In genomic region chr6:23471830-23472229, GRCm38 (mm10) we compare ENCODE assay signal across 23 mouse cellular contexts.
DNase-seq lines count a peak whose midpoint lies in the region; ATAC-seq and TF ChIP-seq lines count a peak whose summit lies in the region.
"Had no signal": no experiment of that assay in that cellular context is flagged by ENCODE, and none has a peak within 500 bp of the region (broad histone marks: within the 10 kb centered on the region; RNA-seq: fewer than 3 reads in every experiment).

No protein-coding gene starts in this region.

- no peak overlapping the region for H3K4me2 ChIP-seq in lung, embryonic 14.5 days
- H3K4me2 ChIP-seq: embryonic facial prominence, embryonic 12.5 days; forebrain, embryonic 13.5 days; forebrain, embryonic 15.5 days had no signal

- H3K27me3 ChIP-seq in lung, embryonic 14.5 days (ENCODE audit: insufficient read depth, low read length), result no peaks in the 10 kb centered on the region
- H3K27me3 ChIP-seq: CH12.LX; embryonic facial prominence, embryonic 12.5 days; forebrain, embryonic 13.5 days; forebrain, embryonic 15.5 days had no signal

- no peak for TF ChIP-seq CTCF in lung, embryonic 14.5 days (IDR thresholded peaks at IDR 0.05; ENCODE audit: low read depth)

- no peak overlapping the region for H3K4me3 ChIP-seq in lung, embryonic 14.5 days (ENCODE audit: low read depth, low read length)
- H3K4me3 ChIP-seq: embryonic facial prominence, embryonic 10.5 days; embryonic facial prominence, embryonic 12.5 days; forebrain, embryonic 13.5 days; forebrain, embryonic 15.5 days had no signal

- ATAC-seq in lung, embryonic 14.5 days (ENCODE audit: insufficient read depth), result no peak
- ATAC-seq: activated CD4-positive, CD25-positive, alpha-beta regulatory T cell, adult 4 months; CD4-positive, CD25-positive, alpha-beta regulatory T cell, adult 4 months; forebrain, embryonic 13.5 days; forebrain, embryonic 15.5 days; forebrain, postnatal 0 days; Patski had no signal

- peak; percentile 60 for DNase-seq in cerebellum, adult 9-10 months
- no peak for DNase-seq in cerebellum, adult 11 months
- peak; percentile 21 for DNase-seq in lung, embryonic 14.5 days
- no peak for DNase-seq in lung, adult 18-20 months
- peak; percentile 71 for DNase-seq in retina, postnatal 1 day
- DNase-seq in retina, embryonic 14.5 days (ENCODE audit: low spot score), result no peak
- DNase-seq: adrenal gland, adult 8-10 months; adrenal gland, postnatal 14 days; adrenal gland, postnatal 36 days; B cell, adult 2 months; cerebellum, adult 18-20 months; cerebellum, adult 8-10 months; cerebellum, postnatal 25 days; forebrain, postnatal 0 days had no signal

- no peaks in the 10 kb centered on the region for H3K9me3 ChIP-seq in lung, embryonic 14.5 days (ENCODE audit: low read depth, low read length)
- H3K9me3 ChIP-seq: embryonic facial prominence, embryonic 10.5 days; embryonic facial prominence, embryonic 12.5 days; forebrain, embryonic 13.5 days; forebrain, embryonic 15.5 days; G1E had no signal

- 34% methylated on average over 2 of the region's 2 CpGs for WGBS in lung, embryonic 14.5 days

- H3K9ac ChIP-seq in lung, embryonic 14.5 days, result no peak overlapping the region
- H3K9ac ChIP-seq: embryonic facial prominence, embryonic 12.5 days; forebrain, embryonic 13.5 days; forebrain, embryonic 15.5 days; forebrain, postnatal 0 days had no signal

- no peaks in the 10 kb centered on the region for H3K36me3 ChIP-seq in lung, embryonic 14.5 days (ENCODE audit: insufficient read depth)
- H3K36me3 ChIP-seq: embryonic facial prominence, embryonic 10.5 days; embryonic facial prominence, embryonic 12.5 days; forebrain, embryonic 15.5 days; G1E had no signal

- no peak overlapping the region for H3K27ac ChIP-seq in lung, embryonic 14.5 days (ENCODE audit: low read depth)
- H3K27ac ChIP-seq: embryonic facial prominence, embryonic 10.5 days; embryonic facial prominence, embryonic 12.5 days; forebrain, embryonic 13.5 days; forebrain, embryonic 15.5 days had no signal

- H3K4me1 ChIP-seq in lung, embryonic 14.5 days (ENCODE audit: insufficient read depth), result no peaks in the 10 kb centered on the region
- H3K4me1 ChIP-seq: embryonic facial prominence, embryonic 10.5 days; embryonic facial prominence, embryonic 12.5 days; forebrain, embryonic 13.5 days; forebrain, embryonic 15.5 days had no signal

Comparison
In these comparisons a context has a peak if more than half of its experiments do, and no peak if none do; other contexts are left out.
1. DNase-seq: peak in cerebellum, adult 9-10 months (single experiment), lung, embryonic 14.5 days (single experiment) and retina, postnatal 1 day (single experiment); none in cerebellum, adult 11 months (single experiment), lung, adult 18-20 months (0 of 2) and retina, embryonic 14.5 days (single experiment).